ENCODE assay signal across 26 mouse cellular contexts in genomic region chr15:99520306-99520705, GRCm38 (mm10). TPM values are rescaled to one million over a fixed set of nuclear protein-coding genes. Genes with fewer than 3 reads are reported as not detected.
"Had no signal": no experiment of that assay in that cellular context is flagged by ENCODE, and none has a peak within 500 bp of the region (broad histone marks: within the 10 kb centered on the region; RNA-seq: fewer than 3 reads in every experiment).

No protein-coding gene starts in this region.

- H3K27ac ChIP-seq: lung, embryonic 15.5 days; macrophage; midbrain, embryonic 13.5 days; midbrain, embryonic 15.5 days; neural tube, embryonic 12.5 days had no signal

- H3K27me3 ChIP-seq: lung, embryonic 15.5 days; midbrain, embryonic 13.5 days; midbrain, embryonic 15.5 days; neural tube, embryonic 12.5 days had no signal

- DNase-seq: lung, adult 2 months; lung, postnatal 14 days; lung, postnatal 36 days; right cerebral cortex, postnatal 25 days; right cerebral cortex, postnatal 4 days; spleen, adult 18-20 months; thymus, adult 18-20 months; thymus, postnatal 14 days; thymus, postnatal 36 days had no signal

- H3K4me3 ChIP-seq: lung, embryonic 15.5 days; megakaryocyte, embryonic 14.5 days; midbrain, embryonic 13.5 days; midbrain, embryonic 15.5 days; neural tube, embryonic 12.5 days had no signal

- H3K4me1 ChIP-seq: midbrain, embryonic 13.5 days; midbrain, embryonic 15.5 days; neural tube, embryonic 12.5 days had no signal

RNA-seq across cellular contexts. Expression of gene Faim2, which starts 7.7 kb away (rescaled TPM):
- total RNA-seq: monocyte, adult 5-6 weeks; neutrophil, adult 5-6 weeks had no signal
- polyA plus RNA-seq: macrophage had no signal

RNA-seq across cellular contexts. Expression of gene Aqp2, which starts 58.5 kb away (rescaled TPM):
- total RNA-seq: megakaryocyte progenitor cell, adult 5-6 weeks; midbrain, postnatal 0 days; monocyte, adult 5-6 weeks; neutrophil, adult 5-6 weeks had no signal
- polyA plus RNA-seq: lung, postnatal 0 days; macrophage; midbrain, embryonic 11.5 days; midbrain, embryonic 13.5 days; midbrain, embryonic 15.5 days; midbrain, postnatal 0 days; neural tube, embryonic 12.5 days; neural tube, embryonic 14.5 days; small intestine, adult 2 months; stomach, embryonic 14.5 days; stomach, embryonic 16.5 days; thymus, postnatal 0 days had no signal
